Mouse (Mus musculus) liver, postnatal 0 days (tissue): ENCODE measurements at regions not wholly inside any gene's neighbourhood (a gene's known extent, or its start where the extent isn't known, plus 50 kb on each side); places are given as distances from the start of the nearest gene placed in this dataset.

ENCODE experiments used
- CTCF ChIP-seq: sonication (generic); IDR thresholded peaks from 2 replicates; pipeline ENCODE4 v1.5.1; 2016; ENCODE audit warnings: antibody characterized with exemption, low read depth
- EP300 ChIP-seq: IDR thresholded peaks from 2 replicates; pipeline ENCODE4 v1.6.1; 2016; ENCODE audit warnings: antibody characterized with exemption, low read depth, mild to moderate bottlenecking

- TF ChIP-seq CTCF (no peak), EP300 (no peak)
These were observed 170.8 kb upstream of the Sel1l start for GRCm38 (mm10) chr12:92019593-92020224.
